Mouse (Mus musculus) MEL (cell line): ENCODE results near the gene Ddx5.

Experiments
- CTCF ChIP-seq, 3 experiments: IDR thresholded peaks in 2 of 3; conservative IDR thresholded peaks in 1 of 3; 2 replicates each; pipeline ENCODE4 v1.5.1; 2011 to 2012; ENCODE audit warnings: low read length in 3 of 3, low read depth in 2 of 3, mild to moderate bottlenecking in 2 of 3, improper control_type of control experiment in 1 of 3, inconsistent platforms in 1 of 3, mixed read lengths in 1 of 3, moderate library complexity in 1 of 3; ENCODE audit not compliant: control insufficient read depth in 1 of 3, insufficient read depth in 1 of 3, poor library complexity in 1 of 3, severe bottlenecking in 1 of 3
- MYB ChIP-seq: IDR thresholded peaks from 2 replicates; pipeline ENCODE4 v1.6.1; 2011; ENCODE audit warnings: mild to moderate bottlenecking, low read depth, low read length, improper control_type of control experiment
- POLR2AphosphoS5 ChIP-seq: IDR thresholded peaks from 2 replicates; pipeline ENCODE4 v1.6.1; 2012; ENCODE audit warnings: low read depth, borderline replicate concordance, mild to moderate bottlenecking, inconsistent platforms, low read length, moderate library complexity, mixed read lengths

- TF ChIP-seq MYB (no peak), POLR2AphosphoS5 (no peak), CTCF (IDR thresholded peaks at IDR 0.05 in 2 of 3, conservative IDR thresholded peaks at IDR 0.05 in 1 of 3; ENCODE audit: control insufficient read depth in 1 of 3, insufficient read depth in 1 of 3, low read depth in 2 of 3, low read length in 3 of 3, poor library complexity in 1 of 3, severe bottlenecking in 1 of 3) (no peak)
Measured at GRCm38 (mm10) chr11:106818341-106818740, 29.4 kb upstream of the Ddx5 start.
